Mouse (Mus musculus) inflammation-experienced regulatory T-cells (primary cell): ENCODE results near the gene Zp3. TPM values are rescaled to one million over a fixed set of nuclear protein-coding genes. Genes with fewer than 3 reads are reported as not detected.

ENCODE experiments used
- polyA plus RNA-seq, 2 experiments: library from polyadenylated mRNA; unstranded; fragments of 100-300 nt; shearing (Covaris generic); gene quantifications; one replicate each; pipeline ENCODE4 v1.2.1; 2017

Zp3 gene
- polyA plus RNA-seq: 1 to 10 TPM in 1 of 2 experiments, under 1 TPM in 1; 0.16 to 1.3 TPM

DNA sequence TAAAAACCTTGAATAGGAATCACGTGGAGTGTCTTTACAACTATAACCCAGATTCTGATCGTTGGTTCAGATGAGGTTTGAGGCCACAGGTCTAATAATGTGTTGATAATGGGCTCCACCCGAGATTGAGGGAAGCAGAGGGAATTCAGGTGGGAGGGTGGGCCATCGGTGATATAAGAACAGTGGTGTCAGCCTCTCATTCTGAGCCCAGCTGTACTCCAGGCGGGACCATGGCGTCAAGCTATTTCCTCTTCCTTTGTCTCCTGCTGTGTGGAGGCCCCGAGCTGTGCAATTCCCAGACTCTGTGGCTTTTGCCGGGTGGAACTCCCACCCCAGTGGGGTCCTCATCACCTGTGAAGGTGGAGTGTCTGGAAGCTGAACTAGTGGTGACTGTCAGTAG lies at the start of gene Zp3:
Zp3 (plus strand) TSS at position 196 of the 400 bp plus-strand sequence.

GRCm38 (mm10) chr5:135934481-135935175 lies 45.3 kb upstream of the Zp3 start, which contains the start of gene Ywhag:
Gene Ywhag, minus strand, starts transcription at chr5:135934616.

GRCm38 (mm10) chr5:135974365-135974764 lies 5.5 kb upstream of the Zp3 start, which contains the start of gene Ssc4d:
Gene Ssc4d, minus strand, starts transcription at chr5:135974531.

DNA sequence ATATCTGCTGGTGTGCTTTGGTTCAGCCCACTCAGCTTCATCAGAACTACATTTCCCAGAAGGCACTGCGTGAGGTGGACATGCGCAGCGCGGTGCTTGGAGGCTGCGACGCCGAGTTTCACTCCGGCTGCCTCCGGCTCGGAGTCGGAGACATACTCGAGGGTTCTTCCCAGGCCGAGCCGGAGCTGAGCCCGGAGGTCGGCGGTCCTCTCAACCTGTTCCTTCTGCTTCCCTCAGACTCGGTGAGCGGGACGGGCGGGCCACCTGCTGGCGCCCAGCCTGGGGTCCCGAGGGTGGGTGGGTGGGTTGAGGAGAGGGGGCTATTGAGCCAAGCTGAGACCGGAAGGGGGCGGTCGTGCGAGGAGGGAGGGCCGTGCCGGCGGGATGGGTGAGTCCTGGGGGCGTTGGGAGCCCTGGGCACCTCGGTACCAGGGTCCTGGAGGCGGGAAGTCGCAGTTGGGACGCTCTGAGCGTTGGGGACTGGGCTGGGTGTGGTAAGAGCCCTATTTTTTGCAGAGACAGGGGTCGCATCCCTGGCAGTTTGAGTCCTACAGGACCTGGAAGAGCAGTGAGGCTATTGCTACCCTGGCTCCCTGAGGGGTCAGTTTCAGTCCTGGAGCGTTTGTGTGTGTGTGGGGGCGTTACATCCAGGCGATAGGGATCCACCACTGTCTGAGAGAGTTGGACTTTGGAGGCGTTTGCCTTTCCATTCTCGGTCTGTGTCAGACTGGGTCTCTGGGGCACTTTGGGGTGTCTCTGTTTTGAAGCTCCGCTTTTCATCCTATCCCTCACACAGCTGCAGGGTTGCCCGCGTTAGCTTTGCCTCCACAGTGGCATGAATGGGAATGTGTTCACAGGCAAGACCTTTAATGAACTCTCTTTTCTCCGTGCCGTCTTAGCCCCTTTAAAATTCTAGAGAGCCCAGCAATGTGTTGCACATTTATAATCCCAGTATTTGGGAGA lies 15.1 kb downstream of the Zp3 start, which contains the start of gene Dtx2:
Dtx2 (plus strand) TSS at position 76 of the 963 bp plus-strand sequence.

Other genes starting within 250 kb of the Zp3 start
- gene Tmem120a, start 235.7 kb upstream of the Zp3 start, polyA plus RNA-seq: 10 to 100 TPM; 51.5 to 60.2 TPM
- gene Styxl1, start 201.7 kb upstream of the Zp3 start, polyA plus RNA-seq: under 1 TPM; 0.24 to 0.71 TPM
- gene Mdh2, start 201.6 kb upstream of the Zp3 start, polyA plus RNA-seq: 100 to 1,000 TPM; 416 to 446 TPM
- 1 to 10 TPM in 1 of 2 experiments, under 1 TPM in 1; 0.69 to 1.4 TPM for gene Srrm3, start 173.2 kb upstream of the Zp3 start, polyA plus RNA-seq
- gene Hspb1, start 92.2 kb upstream of the Zp3 start, polyA plus RNA-seq: 1 to 10 TPM; 1.5 to 4.0 TPM
- 10 to 100 TPM; 52.2 to 59.4 TPM for gene Ywhag, start 45.5 kb upstream of the Zp3 start, polyA plus RNA-seq
- gene Ssc4d, start 5.6 kb upstream of the Zp3 start, polyA plus RNA-seq: 1 to 10 TPM in 1 of 2 experiments, under 1 TPM in 1; 0.76 to 3.0 TPM
- gene Dtx2, start 14.7 kb downstream of the Zp3 start, polyA plus RNA-seq: 10 to 100 TPM; 18.7 to 19.3 TPM
- under 1 TPM; 0.05 to 0.62 TPM for gene Upk3b, start 58.4 kb downstream of the Zp3 start, polyA plus RNA-seq
- not detected for gene Upk3bl, start 74.4 kb downstream of the Zp3 start, polyA plus RNA-seq
- 1 to 10 TPM; 2.1 to 6.5 TPM for gene Rasa4, start 103.8 kb downstream of the Zp3 start, polyA plus RNA-seq
- gene Polr2j, start 136.5 kb downstream of the Zp3 start, polyA plus RNA-seq: 100 to 1,000 TPM; 147 to 148 TPM
- 10 to 100 TPM; 44.4 to 47.7 TPM for gene Lrwd1, start 156.0 kb downstream of the Zp3 start, polyA plus RNA-seq
- 10 to 100 TPM; 55.0 to 82.9 TPM for gene Alkbh4, start 156.0 kb downstream of the Zp3 start, polyA plus RNA-seq
- 100 to 1,000 TPM in 1 of 2 experiments, 10 to 100 TPM in 1; 68.7 to 135 TPM for gene Orai2, start 190.6 kb downstream of the Zp3 start, polyA plus RNA-seq
- 10 to 100 TPM; 41.4 to 54.0 TPM for gene Prkrip1, start 218.9 kb downstream of the Zp3 start, polyA plus RNA-seq